Mouse (Mus musculus) stomach, embryonic 14.5 days (tissue): ENCODE data around the gene Gm20388. TPM values are rescaled to one million over a fixed set of nuclear protein-coding genes. Genes with fewer than 3 reads are reported as not detected.

Source experiments
- ATAC-seq: fragments of 200-750 bp; cut with Nextera tagmentation; 2 replicates; pipeline ENCODE4 v1.8.0; 2017; ENCODE audit warnings: low read depth, moderate TSS enrichment; ENCODE audit not compliant: insufficient number of reproducible peaks, insufficient read depth, low FRiP score
- H3K27ac ChIP-seq: fragments of 300-500 bp; sonication (generic); 2 replicates; pipeline ENCODE4 v1.5.1; 2014; ENCODE audit warnings: mild to moderate bottlenecking, low read length, moderate library complexity, mixed read lengths
- H3K27me3 ChIP-seq: fragments of 300-500 bp; sonication (generic); 2 replicates; pipeline ENCODE4 v1.6.1; 2014; ENCODE audit warnings: low read length, control low read depth, mixed read lengths; ENCODE audit not compliant: control insufficient read depth, insufficient read depth
- H3K36me3 ChIP-seq: fragments of 300-500 bp; sonication (generic); 2 replicates; pipeline ENCODE4 v1.6.1; 2014; ENCODE audit warnings: mild to moderate bottlenecking, control low read depth, low read length, moderate library complexity, mixed read lengths; ENCODE audit not compliant: control insufficient read depth, insufficient read depth
- H3K4me1 ChIP-seq: fragments of 300-500 bp; sonication (generic); 2 replicates; pipeline ENCODE4 v1.6.1; 2014; ENCODE audit warnings: low read length, control low read depth, mixed read lengths; ENCODE audit not compliant: control insufficient read depth, insufficient read depth
- H3K4me2 ChIP-seq: fragments of 300-500 bp; sonication (generic); replicated peaks from 2 replicates; pipeline ENCODE4 v1.6.1; 2014; ENCODE audit warnings: low read depth, low read length, control low read depth
- H3K4me3 ChIP-seq: fragments of 300-500 bp; sonication (generic); 2 replicates; pipeline ENCODE4 v1.5.1; 2014; ENCODE audit warnings: low read depth, low read length, control low read depth
- H3K9ac ChIP-seq: fragments of 300-500 bp; sonication (generic); replicated peaks from 2 replicates; pipeline ENCODE4 v1.6.1; 2014; ENCODE audit warnings: low read depth, mild to moderate bottlenecking, control low read depth, low read length, moderate library complexity, mixed read lengths
- H3K9me3 ChIP-seq: fragments of 300-500 bp; sonication (generic); 2 replicates; pipeline ENCODE4 v1.6.1; 2016; ENCODE audit warnings: low read depth, low read length, control low read depth; ENCODE audit not compliant: control insufficient read depth
- WGBS: fragments of 180-500 bp; shearing (Covaris S2); extraction: QIAGEN DNeasy Blood & Tissue Kit; methylation state at CpG from one replicate; pipeline ENCODE4 v1.1.7; 2014; 5-methylcytosine and 5-hydroxymethylcytosine counted together
- polyA plus RNA-seq: library from polyadenylated mRNA; unstranded; fragments of >200 nt; fragmentation: Nextera tagmentation; extraction: Ambion mirVana; gene quantifications from 2 replicates; pipeline ENCODE4 v1.2.1, GENCODE M21; 2014

Gene Gm20388
- polyA plus RNA-seq, 1 experiment from 2014 or later, result 11.4 TPM

- no peak overlapping the region for H3K4me2 ChIP-seq
- no peak for ATAC-seq
- H3K4me1 ChIP-seq, result 0 out of 2 replicates have a peak, but pooled peaks cover 9% of the 10 kb centered on the region
- H3K9ac ChIP-seq, result no peak overlapping the region
- 83% methylated on average over 2 of the region's 2 CpGs for WGBS
- H3K27ac ChIP-seq, result no peak overlapping the region
- H3K9me3 ChIP-seq, result no peaks in the 10 kb centered on the region
- no peaks in the 10 kb centered on the region for H3K36me3 ChIP-seq
- H3K27me3 ChIP-seq, result no peaks in the 10 kb centered on the region
- H3K4me3 ChIP-seq, result no peak overlapping the region
These were observed 490.6 kb downstream of the Gm20388 start for GRCm38 (mm10) chr8:120401216-120401615.

- Histone ChIP-seq H3K4me3 (no peak overlapping the region), H3K9ac (no peak overlapping the region), H3K4me2 (no peak overlapping the region), H3K4me1 (0 out of 2 replicates have a peak, but pooled peaks cover 9% of the 10 kb centered on the region), H3K27ac (no peak overlapping the region), H3K27me3 (no peaks in the 10 kb centered on the region), H3K9me3 (no peaks in the 10 kb centered on the region), H3K36me3 (no peaks in the 10 kb centered on the region)
- WGBS, result 86% methylated on average over 7 of the region's 7 CpGs
- no peak for ATAC-seq
These were observed 491.1 kb downstream of the Gm20388 start for GRCm38 (mm10) chr8:120401712-120402111.

- Histone ChIP-seq H3K9me3 (no peaks in the 10 kb centered on the region), H3K4me1 (peaks cover 22% of the 10 kb centered on the region), H3K4me2 (no peak overlapping the region), H3K27ac (no peak overlapping the region), H3K9ac (no peak overlapping the region), H3K36me3 (no peaks in the 10 kb centered on the region), H3K4me3 (no peak overlapping the region), H3K27me3 (no peaks in the 10 kb centered on the region)
- WGBS, result 80% methylated on average over 7 of the region's 7 CpGs
- ATAC-seq, result no peak
These were observed 493.1 kb downstream of the Gm20388 start for GRCm38 (mm10) chr8:120403606-120404269.

DNA sequence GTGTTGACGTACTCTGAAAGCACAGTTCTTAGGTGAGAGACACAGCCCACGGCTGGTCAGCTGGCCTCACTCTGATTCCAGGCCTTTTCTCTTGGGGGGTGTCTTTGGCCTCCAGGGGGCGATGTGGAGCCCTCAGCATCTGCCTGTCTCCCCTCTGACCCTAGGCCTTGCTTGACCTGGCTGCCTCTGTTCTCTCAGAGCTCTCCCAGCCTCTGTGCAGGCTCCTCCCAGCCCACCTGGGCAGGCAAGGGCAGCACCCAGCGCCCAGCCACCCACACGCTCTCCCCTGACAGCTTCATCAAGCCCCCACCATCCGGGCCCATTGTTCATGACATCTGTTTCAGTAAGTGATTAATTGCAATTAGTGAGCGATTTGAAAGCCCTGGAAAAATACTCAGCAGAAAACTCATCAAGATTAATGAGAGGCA, 494.0 kb downstream of the Gm20388 start:
- H3K27me3 ChIP-seq, result no peaks in the 10 kb centered on the region
- no peak for ATAC-seq
- H3K4me1 ChIP-seq, result peaks cover 16% of the 10 kb centered on the region
- H3K4me2 ChIP-seq, result no peak overlapping the region
- WGBS, result 41% methylated on average over 7 of the region's 7 CpGs
- H3K27ac ChIP-seq, result no peak overlapping the region
- H3K36me3 ChIP-seq, result no peaks in the 10 kb centered on the region
- no peak overlapping the region for H3K4me3 ChIP-seq
- H3K9me3 ChIP-seq, result no peaks in the 10 kb centered on the region
- no peak overlapping the region for H3K9ac ChIP-seq

GRCm38 (mm10) chr8:120406008-120406632, 495.5 kb downstream of the Gm20388 start:
- H3K36me3 ChIP-seq, result no peaks in the 10 kb centered on the region
- H3K9ac ChIP-seq, result no peak overlapping the region
- no peaks in the 10 kb centered on the region for H3K27me3 ChIP-seq
- WGBS, result 86% methylated on average over 12 of the region's 12 CpGs
- no peak overlapping the region for H3K4me3 ChIP-seq
- H3K4me1 ChIP-seq, result peaks cover 13% of the 10 kb centered on the region
- H3K9me3 ChIP-seq, result no peaks in the 10 kb centered on the region
- no peak overlapping the region for H3K27ac ChIP-seq
- H3K4me2 ChIP-seq, result no peak overlapping the region
- no peak for ATAC-seq

DNA sequence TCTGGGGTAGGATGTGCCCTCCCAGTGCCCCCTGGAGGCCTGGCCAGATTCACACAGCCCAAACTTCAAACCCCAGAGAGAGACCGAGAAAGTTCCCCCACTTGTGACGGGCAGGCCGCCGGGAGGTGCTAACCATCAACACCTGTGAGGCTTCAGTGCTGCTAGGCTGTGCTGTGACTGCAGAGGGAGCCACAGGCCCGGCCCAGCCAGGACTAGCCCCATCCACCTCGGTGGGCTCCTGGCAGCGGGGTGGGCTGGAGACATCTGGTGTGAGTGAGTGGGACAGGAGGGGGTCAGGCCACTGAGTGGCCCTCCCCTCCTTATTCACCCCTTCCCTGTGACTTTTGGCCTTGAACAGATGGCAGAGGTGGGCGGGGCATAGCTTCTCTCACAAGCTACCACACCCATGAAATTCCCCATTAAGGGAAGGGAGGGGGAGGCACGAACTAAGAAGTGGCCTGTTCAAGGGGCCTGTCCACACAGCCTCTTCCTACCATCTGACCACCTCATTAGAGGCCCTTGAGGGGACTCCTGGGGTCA, 497.1 kb downstream of the Gm20388 start:
- Histone ChIP-seq H3K27ac (no peak overlapping the region; the same call in 1 of the 2 replicates), H3K4me3 (no peak overlapping the region), H3K9ac (no peak overlapping the region)

GRCm38 (mm10) chr8:120408241-120409215, 497.9 kb downstream of the Gm20388 start:
- Histone ChIP-seq H3K27ac (no peak overlapping the region; the same call in 1 of the 2 replicates), H3K27me3 (no peaks in the 10 kb centered on the region), H3K36me3 (no peaks in the 10 kb centered on the region), H3K4me3 (no peak overlapping the region), H3K4me2 (no peak overlapping the region), H3K4me1 (peaks cover 23% of the 10 kb centered on the region), H3K9ac (no peak overlapping the region), H3K9me3 (no peaks in the 10 kb centered on the region)
- 51% methylated on average over 14 of the region's 14 CpGs for WGBS
- no peak for ATAC-seq

More for the DNA sequence above, 497.1 kb downstream of the Gm20388 start:
- Histone ChIP-seq H3K27me3 (no peaks in the 10 kb centered on the region), H3K4me2 (no peak overlapping the region), H3K9me3 (no peaks in the 10 kb centered on the region), H3K4me1 (peaks cover 18% of the 10 kb centered on the region), H3K36me3 (no peaks in the 10 kb centered on the region)
- WGBS, result 13% methylated on average over 9 of the region's 9 CpGs
- ATAC-seq, result peak; percentile 51; the same call in 1 of the 2 replicates
